Mouse (Mus musculus) spleen, adult 2 months (tissue): ENCODE measurements around the gene Snd1. TPM values are rescaled to one million over a fixed set of nuclear protein-coding genes. Genes with fewer than 3 reads are reported as not detected.

Experiments used
- DNase-seq, 2 experiments: peaks; one replicate each; pipeline versions ENCODE4 v3.0.0 to v3.0.0-alpha.2; 2012 to 2021; ENCODE audit warnings: low spot score in 2 of 2, low read depth in 1 of 2
- H3K27ac ChIP-seq: fragments of 200-500 bp; 2 replicates; pipeline ENCODE4 v1.5.1; 2012; ENCODE audit warnings: low read length, inconsistent platforms; ENCODE audit not compliant: insufficient read depth
- H3K27me3 ChIP-seq: fragments of 200-500 bp; 2 replicates; pipeline ENCODE4 v1.6.1; 2012; ENCODE audit warnings: mild to moderate bottlenecking, moderate library complexity, low read length, inconsistent platforms; ENCODE audit not compliant: control insufficient read depth, insufficient read depth
- H3K36me3 ChIP-seq: fragments of 200-500 bp; 2 replicates; pipeline ENCODE4 v1.6.1; 2012; ENCODE audit warnings: mild to moderate bottlenecking, low read length, inconsistent platforms; ENCODE audit not compliant: control insufficient read depth, insufficient read depth
- H3K4me1 ChIP-seq: fragments of 200-500 bp; 2 replicates; pipeline ENCODE4 v1.6.1; 2011; ENCODE audit warnings: inconsistent platforms; ENCODE audit not compliant: control insufficient read depth, insufficient read depth, insufficient read length
- H3K4me3 ChIP-seq: fragments of 200-500 bp; 2 replicates; pipeline ENCODE4 v1.5.1; 2011; ENCODE audit warnings: mild to moderate bottlenecking, inconsistent platforms; ENCODE audit not compliant: insufficient read depth, insufficient read length; ENCODE audit errors: extremely low read depth
- CTCF ChIP-seq: fragments of 200-500 bp; IDR thresholded peaks from 2 replicates; pipeline ENCODE4 v1.5.1; 2011; ENCODE audit warnings: mild to moderate bottlenecking, inconsistent platforms; ENCODE audit not compliant: insufficient read depth, insufficient read length, insufficient replicate concordance; ENCODE audit errors: extremely low read depth
- POLR2A ChIP-seq: fragments of 200-500 bp; IDR thresholded peaks from 2 replicates; pipeline ENCODE4 v1.6.1; 2011; ENCODE audit warnings: low read depth, low read length, inconsistent platforms
- WGBS: fragments of 180-500 bp; shearing (Covaris S2); methylation state at CpG from one replicate; pipeline ENCODE4 v1.1.7; 2018; 5-methylcytosine and 5-hydroxymethylcytosine counted together
- polyA plus RNA-seq: library from polyadenylated mRNA; depleted of rRNA; stranded (reverse); fragments of >200 nt; gene quantifications from 2 replicates; pipeline ENCODE4 v1.2.3, GENCODE M21; 2012

The Snd1 gene
- polyA plus RNA-seq, 1 experiment: 55.0 TPM

- no peak for DNase-seq
- no peak for TF ChIP-seq CTCF
- TF ChIP-seq POLR2A: no peak
- no peaks in the 10 kb centered on the region for H3K27me3 ChIP-seq
- H3K4me3 ChIP-seq: no peak overlapping the region
- WGBS: 86% methylated on average over 6 of the region's 6 CpGs
- no peak overlapping the region for H3K27ac ChIP-seq
- no peaks in the 10 kb centered on the region for H3K36me3 ChIP-seq
- H3K4me1 ChIP-seq: no peaks in the 10 kb centered on the region
Observed at GRCm38 (mm10) chr6:28635531-28636348, 160.8 kb downstream of the Snd1 start.

DNA sequence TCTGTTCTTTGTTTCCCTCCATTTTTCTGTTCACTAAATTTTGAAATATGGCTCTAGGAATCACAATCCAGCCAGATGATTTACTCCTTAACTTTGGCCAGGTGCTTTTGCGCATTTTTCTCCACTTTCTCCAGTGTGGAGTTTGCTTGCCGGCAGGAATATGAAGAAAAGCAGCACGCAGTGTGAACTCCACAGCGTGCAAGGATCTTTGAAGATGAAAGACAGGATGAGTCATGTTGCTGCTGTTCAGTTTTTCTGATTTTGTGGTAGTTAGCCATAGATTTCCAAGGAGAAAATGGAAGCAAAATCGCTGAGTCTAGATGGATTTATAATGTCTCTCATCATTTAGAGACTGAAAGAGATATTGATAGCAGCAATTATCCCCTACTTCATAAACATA, 165.1 kb downstream of the Snd1 start:
- H3K27me3 ChIP-seq: no peaks in the 10 kb centered on the region
- TF ChIP-seq POLR2A (no peak), CTCF (no peak)
- no peak overlapping the region for H3K27ac ChIP-seq
- no peak for DNase-seq
- WGBS: 94% methylated on average over 5 of the region's 5 CpGs
- no peaks in the 10 kb centered on the region for H3K36me3 ChIP-seq
- no peak overlapping the region for H3K4me3 ChIP-seq
- no peaks in the 10 kb centered on the region for H3K4me1 ChIP-seq

GRCm38 (mm10) chr6:28642909-28643308, 168.0 kb downstream of the Snd1 start:
- 78% methylated on average over 2 of the region's 2 CpGs for WGBS
- no peak overlapping the region for H3K4me3 ChIP-seq
- DNase-seq: no peak
- no peaks in the 10 kb centered on the region for H3K4me1 ChIP-seq
- TF ChIP-seq CTCF: no peak
- H3K27me3 ChIP-seq: no peaks in the 10 kb centered on the region
- H3K36me3 ChIP-seq: no peaks in the 10 kb centered on the region
- H3K27ac ChIP-seq: no peak overlapping the region

DNA sequence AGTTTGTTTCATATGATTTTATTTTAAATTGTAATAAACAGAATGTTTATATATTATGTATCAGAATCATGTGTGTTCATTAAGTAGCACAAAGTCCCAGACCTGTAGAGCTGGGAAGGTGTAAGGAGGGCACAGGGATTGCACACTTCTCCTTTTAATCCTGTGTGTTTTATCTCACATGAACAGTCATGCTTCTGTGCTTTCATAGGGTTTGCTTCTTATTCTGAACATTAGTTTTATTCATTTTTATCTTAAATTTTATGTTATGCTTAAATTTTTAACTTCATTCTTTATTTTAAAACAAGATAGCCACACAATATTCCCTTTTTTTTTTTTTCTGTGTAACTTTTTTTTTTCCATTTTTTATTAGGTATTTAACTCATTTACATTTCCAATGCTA, 170.3 kb downstream of the Snd1 start:
- DNase-seq: no peak
- Histone ChIP-seq H3K4me3 (no peak overlapping the region), H3K36me3 (no peaks in the 10 kb centered on the region), H3K27ac (no peak overlapping the region), H3K27me3 (no peaks in the 10 kb centered on the region), H3K4me1 (no peaks in the 10 kb centered on the region)
- TF ChIP-seq POLR2A (no peak), CTCF (no peak)

DNA sequence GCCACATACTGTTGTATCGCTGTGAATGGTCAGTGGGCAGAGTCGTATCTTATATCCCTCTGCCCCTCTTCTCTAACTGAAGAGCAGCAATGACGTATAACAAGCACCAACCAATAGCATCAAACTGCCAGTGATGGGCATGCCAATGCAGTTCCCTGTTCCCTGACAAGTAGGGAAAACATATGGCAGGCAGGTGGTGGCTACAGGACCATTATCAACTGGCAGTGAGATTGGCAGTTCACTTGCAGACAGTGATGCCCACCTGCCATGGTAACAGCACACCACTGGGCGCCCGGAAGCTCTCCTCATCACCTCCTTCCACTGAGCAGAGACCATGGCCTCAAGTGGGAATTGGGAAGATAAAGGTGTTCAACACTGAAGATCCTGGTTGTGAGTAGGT, 181.6 kb downstream of the Snd1 start:
- 93% methylated on average over 5 of the region's 5 CpGs for WGBS

GRCm38 (mm10) chr6:28663004-28663403, 188.1 kb downstream of the Snd1 start:
- DNase-seq: no peak
- H3K4me1 ChIP-seq: no peaks in the 10 kb centered on the region
- no peak for TF ChIP-seq POLR2A
- TF ChIP-seq CTCF: no peak
- no peaks in the 10 kb centered on the region for H3K27me3 ChIP-seq
- WGBS: 90% methylated on average over 3 of the region's 3 CpGs
- H3K4me3 ChIP-seq: no peak overlapping the region
- H3K36me3 ChIP-seq: 0 out of 2 replicates have a peak, but pooled peaks cover 1% of the 10 kb centered on the region
- H3K27ac ChIP-seq: no peak overlapping the region

More for the DNA sequence above, 181.6 kb downstream of the Snd1 start:
- Histone ChIP-seq H3K27me3 (no peaks in the 10 kb centered on the region), H3K4me1 (no peaks in the 10 kb centered on the region), H3K27ac (no peak overlapping the region), H3K36me3 (0 out of 2 replicates have a peak, but pooled peaks cover 1% of the 10 kb centered on the region), H3K4me3 (no peak overlapping the region)
- TF ChIP-seq POLR2A: no peak
- TF ChIP-seq CTCF: no peak
- no peak for DNase-seq

GRCm38 (mm10) chr6:28663670-28664069, 188.7 kb downstream of the Snd1 start:
- Histone ChIP-seq H3K27ac (no peak overlapping the region), H3K27me3 (no peaks in the 10 kb centered on the region), H3K4me1 (no peaks in the 10 kb centered on the region), H3K4me3 (no peak overlapping the region), H3K36me3 (peaks cover 3% of the 10 kb centered on the region; the same call in 1 of the 2 replicates)
- TF ChIP-seq POLR2A: no peak
- 90% methylated on average over 5 of the region's 5 CpGs for WGBS
- no peak for DNase-seq
